Mouse (Mus musculus) forebrain, postnatal 0 days (tissue): ENCODE measurements around the gene Ccdc159. TPM values are rescaled to one million over a fixed set of nuclear protein-coding genes. Genes with fewer than 3 reads are reported as not detected.

Experiments
- ATAC-seq: fragments of 200-750 bp; cut with Nextera tagmentation; 2 replicates; pipeline ENCODE4 v1.8.0; 2017; ENCODE audit warnings: mild to moderate bottlenecking, moderate library complexity
- DNase-seq: peaks from one replicate; pipeline ENCODE4 v3.0.0-alpha.2; 2015
- H3K27ac ChIP-seq: fragments of 300-500 bp; sonication (generic); 2 replicates; pipeline ENCODE4 v1.5.1; 2014; ENCODE audit warnings: low read depth, mild to moderate bottlenecking, antibody characterized with exemption, low read length, moderate library complexity, mixed read lengths
- H3K27me3 ChIP-seq: fragments of 300-500 bp; sonication (generic); 2 replicates; pipeline ENCODE4 v1.6.1; 2014; ENCODE audit warnings: mild to moderate bottlenecking, low read length, mixed read lengths; ENCODE audit not compliant: insufficient read depth
- H3K36me3 ChIP-seq: fragments of 300-500 bp; sonication (generic); 2 replicates; pipeline ENCODE4 v1.6.1; 2014; ENCODE audit warnings: mild to moderate bottlenecking, moderate library complexity; ENCODE audit not compliant: insufficient read depth
- H3K4me1 ChIP-seq: fragments of 300-500 bp; sonication (generic); 2 replicates; pipeline ENCODE4 v1.6.1; 2014; ENCODE audit warnings: antibody characterized with exemption; ENCODE audit not compliant: insufficient read depth
- H3K4me2 ChIP-seq: fragments of 300-500 bp; sonication (generic); 2 replicates; pipeline ENCODE4 v1.6.1; 2014; ENCODE audit warnings: low read depth, mild to moderate bottlenecking, moderate library complexity
- H3K4me3 ChIP-seq: fragments of 300-500 bp; sonication (generic); 2 replicates; pipeline ENCODE4 v1.5.1; 2014; ENCODE audit warnings: low read depth, low read length, mixed read lengths
- H3K9ac ChIP-seq: fragments of 300-500 bp; sonication (generic); 2 replicates; pipeline ENCODE4 v1.6.1; 2014; ENCODE audit warnings: mild to moderate bottlenecking
- H3K9me3 ChIP-seq: fragments of 300-500 bp; sonication (generic); 2 replicates; pipeline ENCODE4 v1.6.1; 2016; ENCODE audit warnings: low read length
- CTCF ChIP-seq: sonication (generic); IDR thresholded peaks from 2 replicates; pipeline ENCODE4 v1.5.1; 2016; ENCODE audit warnings: antibody characterized with exemption, control low read depth, low read depth
- WGBS: fragments of 180-500 bp; shearing (Covaris S2); extraction: QIAGEN DNeasy Blood & Tissue Kit; methylation state at CpG from one replicate; pipeline ENCODE4 v1.1.7; 2014; 5-methylcytosine and 5-hydroxymethylcytosine counted together
- polyA plus RNA-seq: library from polyadenylated mRNA; unstranded; fragments of >200 nt; fragmentation: Nextera tagmentation; extraction: Ambion mirVana; gene quantifications from 2 replicates; pipeline ENCODE4 v1.2.1, GENCODE M21; 2015
- total RNA-seq: library from RNA; depleted of rRNA; stranded (reverse); fragments of >200 nt; gene quantifications from 2 replicates; pipeline ENCODE4 v1.2.3, GENCODE M21; 2014

Gene Ccdc159
- total and polyA plus RNA-seq, 2 experiments from 2014 or later: 4.1 to 8.6 TPM

GRCm38 (mm10) chr9:21951977-21952376, 24.7 kb downstream of the Ccdc159 start:
- peak; percentile 62 for TF ChIP-seq CTCF
- no peak overlapping the region for H3K27ac ChIP-seq
- peaks cover 9% of the 10 kb centered on the region for H3K36me3 ChIP-seq
- no peak for DNase-seq
- H3K9me3 ChIP-seq: no peaks in the 10 kb centered on the region
- ATAC-seq: no peak
- H3K4me2 ChIP-seq: no peak overlapping the region
- no peak overlapping the region for H3K9ac ChIP-seq
- WGBS: 82% methylated on average over 3 of the region's 3 CpGs
- H3K27me3 ChIP-seq: no peaks in the 10 kb centered on the region
- H3K4me1 ChIP-seq: peaks cover 17% of the 10 kb centered on the region
- H3K4me3 ChIP-seq: no peak overlapping the region

- peak; percentile 40 for ATAC-seq
These were observed 26.3 kb downstream of the Ccdc159 start for GRCm38 (mm10) chr9:21953600-21953999.

GRCm38 (mm10) chr9:21954635-21955034, 27.4 kb downstream of the Ccdc159 start:
- no peak overlapping the region for H3K27ac ChIP-seq
- H3K9me3 ChIP-seq: no peaks in the 10 kb centered on the region
- no peaks in the 10 kb centered on the region for H3K27me3 ChIP-seq
- no peak overlapping the region; the same call in 1 of the 2 replicates for H3K4me2 ChIP-seq
- no peak for TF ChIP-seq CTCF
- no peaks in the 10 kb centered on the region; the same call in 1 of the 2 replicates for H3K36me3 ChIP-seq
- WGBS: 71% methylated on average over 3 of the region's 3 CpGs
- H3K4me1 ChIP-seq: peaks cover 17% of the 10 kb centered on the region
- no peak for ATAC-seq
- DNase-seq: no peak
- no peak overlapping the region for H3K4me3 ChIP-seq
- no peak overlapping the region for H3K9ac ChIP-seq

More at GRCm38 (mm10) chr9:21953600-21953999, 26.3 kb downstream of the Ccdc159 start:
- H3K9ac ChIP-seq: no peak overlapping the region
- 8% methylated on average over 3 of the region's 3 CpGs for WGBS
- no peak for TF ChIP-seq CTCF
- peaks cover 17% of the 10 kb centered on the region for H3K4me1 ChIP-seq
- peak overlapping the region; percentile 57 for H3K27ac ChIP-seq
- no peaks in the 10 kb centered on the region for H3K27me3 ChIP-seq
- no peak overlapping the region for H3K4me3 ChIP-seq
- no peak overlapping the region for H3K4me2 ChIP-seq
- H3K9me3 ChIP-seq: no peaks in the 10 kb centered on the region
- H3K36me3 ChIP-seq: no peaks in the 10 kb centered on the region; the same call in 1 of the 2 replicates
- peak; percentile 86 for DNase-seq

- H3K4me2 ChIP-seq: peak overlapping the region; percentile 65
- DNase-seq (no peak), ATAC-seq (peak; percentile 28)
- H3K36me3 ChIP-seq: no peaks in the 10 kb centered on the region; the same call in 1 of the 2 replicates
- H3K4me1 ChIP-seq: peaks cover 17% of the 10 kb centered on the region
- peak overlapping the region; percentile 96 for H3K27ac ChIP-seq
- TF ChIP-seq CTCF: peak; percentile 49
- H3K9me3 ChIP-seq: no peaks in the 10 kb centered on the region
- peaks cover 3% of the 10 kb centered on the region; the same call in 1 of the 2 replicates for H3K27me3 ChIP-seq
- H3K9ac ChIP-seq: peak overlapping the region; percentile 83
- peak overlapping the region; percentile 58 for H3K4me3 ChIP-seq
- 2% methylated on average over 18 of the region's 18 CpGs for WGBS
These were observed 27.9 kb downstream of the Ccdc159 start for GRCm38 (mm10) chr9:21955225-21955569.

GRCm38 (mm10) chr9:21955570-21956281, 28.5 kb downstream of the Ccdc159 start, which contains the start of gene Swsap1:
Gene Swsap1 (plus strand): TSS chr9:21955755.
- Histone ChIP-seq H3K4me1 (peaks cover 17% of the 10 kb centered on the region), H3K9me3 (no peaks in the 10 kb centered on the region), H3K4me2 (peak within 1 kb of the TSS; percentile 65), H3K27ac (peak within 1 kb of the TSS; percentile 96), H3K27me3 (peaks cover 8% of the 10 kb centered on the region), H3K9ac (peak within 1 kb of the TSS; percentile 83), H3K36me3 (no peaks in the 10 kb centered on the region; the same call in 1 of the 2 replicates), H3K4me3 (peak within 1 kb of the TSS; percentile 58)
- 0 out of 2 replicates have a peak, but pooled peaks have one; percentile 5 for TF ChIP-seq CTCF
- under 1% methylated on average over 54 of the region's 54 CpGs for WGBS
- DNase-seq: peak; percentile 100
- peak; percentile 97 for ATAC-seq

GRCm38 (mm10) chr9:21958372-21958771, 31.1 kb downstream of the Ccdc159 start:
- DNase-seq (no peak), ATAC-seq (no peak)
- Histone ChIP-seq H3K9me3 (no peaks in the 10 kb centered on the region), H3K4me2 (no peak overlapping the region), H3K27me3 (peaks cover 24% of the 10 kb centered on the region), H3K9ac (no peak overlapping the region), H3K4me1 (peaks cover 21% of the 10 kb centered on the region), H3K4me3 (no peak overlapping the region), H3K27ac (no peak overlapping the region), H3K36me3 (no peaks in the 10 kb centered on the region; the same call in 1 of the 2 replicates)
- TF ChIP-seq CTCF: no peak
- WGBS: 87% methylated on average over 5 of the region's 5 CpGs

GRCm38 (mm10) chr9:21959244-21959643, 32.0 kb downstream of the Ccdc159 start:
- Histone ChIP-seq H3K27me3 (peaks cover 25% of the 10 kb centered on the region), H3K27ac (no peak overlapping the region), H3K4me3 (no peak overlapping the region), H3K4me2 (no peak overlapping the region), H3K9ac (no peak overlapping the region), H3K9me3 (no peaks in the 10 kb centered on the region), H3K36me3 (no peaks in the 10 kb centered on the region; the same call in 1 of the 2 replicates), H3K4me1 (peaks cover 16% of the 10 kb centered on the region)
- ATAC-seq (no peak), DNase-seq (no peak)
- WGBS: 89% methylated on average over 7 of the region's 7 CpGs
- TF ChIP-seq CTCF: no peak
